Mouse (Mus musculus) cerebellum, adult 2 months (tissue): ENCODE data around the gene Adamts18. TPM values are rescaled to one million over a fixed set of nuclear protein-coding genes. Genes with fewer than 3 reads are reported as not detected.
"Not testable (repeated sequence)": the region's sequence is repeated elsewhere in the genome, so short reads cannot be mapped to it uniquely, and the experiment has no call there.

Experiments used
- DNase-seq, 2 experiments: peaks; one replicate each; pipeline ENCODE4 v3.0.0; 2021
- H3K27ac ChIP-seq: fragments of 200-500 bp; 2 replicates; pipeline ENCODE4 v1.5.1; 2012; ENCODE audit warnings: low read length, control low read depth, inconsistent platforms; ENCODE audit not compliant: insufficient read depth
- H3K27me3 ChIP-seq: fragments of 200-500 bp; 2 replicates; pipeline ENCODE4 v1.6.1; 2012; ENCODE audit warnings: inconsistent platforms, mild to moderate bottlenecking, low read length, moderate library complexity; ENCODE audit not compliant: control insufficient read depth, insufficient read depth
- H3K4me1 ChIP-seq: fragments of 200-500 bp; 2 replicates; pipeline ENCODE4 v1.6.1; 2011; ENCODE audit warnings: low read length; ENCODE audit not compliant: control insufficient read depth, insufficient read depth
- H3K4me3 ChIP-seq: fragments of 200-500 bp; replicated peaks from 2 replicates; pipeline ENCODE3; 2011; ENCODE audit warnings: mild to moderate bottlenecking, low read depth, low read length, control low read depth; ENCODE audit not compliant: insufficient read depth
- CTCF ChIP-seq: fragments of 200-500 bp; IDR thresholded peaks from 2 replicates; pipeline ENCODE4 v1.5.1; 2011; ENCODE audit warnings: low read depth, mild to moderate bottlenecking, control low read depth, low read length, moderate library complexity, borderline replicate concordance; ENCODE audit not compliant: insufficient read depth
- POLR2A ChIP-seq: fragments of 200-500 bp; IDR thresholded peaks from 2 replicates; pipeline ENCODE4 v1.6.1; 2011; ENCODE audit warnings: low read length, control low read depth, borderline replicate concordance; ENCODE audit not compliant: insufficient read depth
- WGBS: fragments of 180-500 bp; shearing (Covaris S2); methylation state at CpG from one replicate; pipeline ENCODE4 v1.1.7; 2018; 5-methylcytosine and 5-hydroxymethylcytosine counted together
- polyA plus RNA-seq: library from polyadenylated mRNA; depleted of rRNA; stranded (reverse); fragments of >200 nt; gene quantifications from 2 replicates; pipeline ENCODE4 v1.2.3, GENCODE M21; 2012

The Adamts18 gene
- polyA plus RNA-seq, 1 experiment = 9.6 TPM

DNA sequence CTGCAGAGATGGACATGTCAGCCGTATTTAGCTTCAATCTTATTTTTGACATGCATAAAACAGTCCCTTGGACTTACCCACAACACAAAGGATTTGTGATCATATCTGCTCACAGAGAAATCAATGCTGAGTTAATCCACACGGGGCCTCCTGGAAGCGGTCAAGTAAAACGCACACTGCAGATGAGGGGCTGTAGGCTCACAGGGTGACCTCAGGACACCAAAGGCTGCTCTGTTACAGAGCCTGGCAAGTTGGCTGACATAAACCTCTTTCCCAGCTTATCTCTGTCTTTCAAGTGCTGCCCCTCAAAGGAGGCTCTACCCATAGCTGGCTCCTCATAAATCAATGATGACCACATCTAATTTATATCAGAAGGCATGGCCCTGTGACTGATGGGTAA is 14.9 kb downstream of the Adamts18 start:
- no peak for DNase-seq
- WGBS = 60% methylated on average over 4 of the region's 4 CpGs

DNA sequence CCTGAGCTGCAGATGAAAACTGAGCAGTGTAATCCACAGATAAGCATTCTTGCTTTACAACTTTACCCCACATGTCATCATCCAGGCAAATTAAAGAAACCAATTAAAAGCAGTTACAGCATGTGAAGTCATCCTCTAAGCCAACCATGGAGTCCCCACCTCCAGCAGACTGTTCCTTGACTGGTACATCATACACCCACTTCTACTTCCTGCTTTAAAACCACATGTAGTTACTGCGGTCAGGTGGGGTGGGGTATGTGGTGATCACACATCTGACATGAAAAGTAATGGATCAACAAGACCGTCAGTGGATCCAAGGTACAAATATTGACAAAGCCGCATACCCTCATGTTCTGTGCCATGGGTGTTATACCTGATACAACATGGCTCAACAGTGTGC is 21.3 kb downstream of the Adamts18 start:
- no peak for DNase-seq
- 98% methylated on average over 3 of the region's 3 CpGs for WGBS
- H3K4me3 ChIP-seq = no peak overlapping the region
- H3K27me3 ChIP-seq = no peaks in the 10 kb centered on the region
- no peak overlapping the region for H3K27ac ChIP-seq
- TF ChIP-seq POLR2A (no peak), CTCF (no peak)
- H3K4me1 ChIP-seq = no peaks in the 10 kb centered on the region

More for the DNA sequence above, 14.9 kb downstream of the Adamts18 start:
- no peaks in the 10 kb centered on the region for H3K27me3 ChIP-seq
- H3K4me3 ChIP-seq = no peak overlapping the region
- H3K27ac ChIP-seq = no peak overlapping the region
- peaks cover 6% of the 10 kb centered on the region for H3K4me1 ChIP-seq
- TF ChIP-seq CTCF (no peak), POLR2A (no peak)

DNA sequence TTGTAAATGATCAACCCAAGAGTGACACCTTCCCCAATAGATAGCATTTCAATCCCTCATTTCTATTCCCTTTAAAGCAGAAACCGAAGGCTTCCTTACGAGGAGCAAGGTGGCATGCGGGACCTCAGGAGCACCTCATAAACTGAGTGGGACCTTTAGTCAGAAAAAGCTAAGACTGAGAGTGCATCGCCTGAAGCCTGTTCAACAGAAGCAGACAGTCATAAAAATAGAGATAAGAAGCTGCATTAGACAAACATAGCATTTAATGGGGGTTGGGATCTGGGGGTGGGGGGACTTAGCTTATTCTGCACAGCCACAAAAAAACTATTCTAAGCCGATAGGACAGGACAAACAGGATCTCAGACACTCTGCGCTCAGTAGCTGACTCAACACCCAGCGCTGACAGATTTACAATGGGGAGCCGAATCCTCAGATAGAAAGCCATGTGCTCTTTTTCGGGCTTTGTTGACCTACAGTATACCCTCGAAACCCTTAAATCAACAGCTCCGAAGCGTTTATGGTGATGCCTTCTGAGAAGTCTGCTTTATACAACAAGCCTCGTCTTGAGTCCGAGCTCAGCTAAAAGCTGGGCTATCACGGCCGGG is 27.5 kb downstream of the Adamts18 start:
- DNase-seq = no peak
- no peaks in the 10 kb centered on the region for H3K27me3 ChIP-seq
- 91% methylated on average over 16 of the region's 16 CpGs for WGBS
- H3K27ac ChIP-seq = no peak overlapping the region
- no peak overlapping the region for H3K4me3 ChIP-seq
- TF ChIP-seq CTCF (no peak), POLR2A (no peak)
- no peaks in the 10 kb centered on the region for H3K4me1 ChIP-seq

DNA sequence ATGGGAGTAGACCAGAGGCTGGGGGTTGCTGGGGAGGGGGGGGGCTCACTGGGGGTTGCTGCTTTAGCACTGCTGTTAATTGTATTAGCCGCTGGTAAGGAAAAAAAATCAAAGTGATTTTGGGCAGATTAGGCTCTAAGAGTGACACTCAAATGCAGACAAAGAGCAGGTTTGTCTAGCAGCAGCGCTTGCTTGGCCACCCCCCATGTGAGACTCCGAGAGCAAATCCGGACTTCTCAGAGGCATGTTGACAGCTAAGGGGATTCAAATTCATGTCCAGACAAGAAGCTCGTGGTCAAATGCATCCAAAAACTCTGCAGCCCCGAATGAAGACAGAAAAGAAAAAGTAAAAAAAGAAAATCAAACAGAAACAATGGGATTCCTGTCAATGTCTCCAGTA is 34.6 kb downstream of the Adamts18 start:
- no peak for DNase-seq
- Histone ChIP-seq H3K4me1 (peaks cover 4% of the 10 kb centered on the region), H3K4me3 (no peak overlapping the region), H3K27ac (no peak overlapping the region), H3K27me3 (no peaks in the 10 kb centered on the region)
- 59% methylated on average over 6 of the region's 6 CpGs for WGBS
- no peak for TF ChIP-seq CTCF
- TF ChIP-seq POLR2A = no peak

DNA sequence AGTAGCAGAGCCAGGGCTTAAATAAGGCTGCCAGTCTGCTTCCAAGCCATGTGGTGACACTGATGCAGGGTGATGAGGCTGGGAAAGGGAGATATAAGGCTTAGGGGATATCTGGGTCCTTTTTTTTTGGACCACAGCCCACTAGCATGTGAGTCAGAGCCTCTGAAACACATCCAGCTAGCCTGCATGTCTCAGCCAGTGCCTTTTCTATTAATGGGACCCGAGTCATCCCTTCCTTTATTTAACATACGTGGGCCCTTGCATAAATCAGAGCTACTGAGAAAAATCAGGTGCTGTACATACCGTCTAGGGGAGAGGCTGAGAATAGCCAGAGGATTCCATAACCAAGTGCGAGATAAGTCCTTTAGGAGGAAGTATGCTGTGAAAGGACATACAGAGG is 37.0 kb downstream of the Adamts18 start:
- WGBS = 22% methylated on average over 4 of the region's 4 CpGs
- no peak overlapping the region for H3K4me3 ChIP-seq
- peak overlapping the region; percentile 52; the same call in 1 of the 2 replicates for H3K27ac ChIP-seq
- no peak for TF ChIP-seq CTCF
- no peak for TF ChIP-seq POLR2A
- DNase-seq = peak in 1 of 2 experiments; percentile 69
- H3K27me3 ChIP-seq = no peaks in the 10 kb centered on the region
- peaks cover 4% of the 10 kb centered on the region for H3K4me1 ChIP-seq

DNA sequence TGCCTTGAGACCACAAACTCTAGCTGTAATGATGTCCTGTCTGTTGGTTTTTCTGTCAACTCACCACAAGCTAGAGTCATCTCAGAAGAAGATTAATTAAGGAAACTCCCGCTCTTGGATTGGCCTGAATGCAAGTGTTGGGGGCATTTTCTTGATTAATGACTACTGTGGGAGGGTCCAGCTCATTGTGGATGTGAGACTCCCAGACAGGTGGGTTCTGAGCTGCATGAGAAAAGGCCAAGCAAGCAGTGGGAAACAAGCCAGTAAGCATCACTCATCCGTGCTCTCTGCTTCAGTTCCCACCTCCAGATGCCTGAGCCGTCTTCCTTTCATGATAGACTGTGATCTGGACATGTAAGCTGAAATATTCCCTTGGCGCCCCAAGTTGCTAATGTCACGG is 38.6 kb downstream of the Adamts18 start:
- TF ChIP-seq POLR2A = no peak
- no peak for TF ChIP-seq CTCF
- WGBS = 76% methylated on average over 5 of the region's 5 CpGs
- H3K27me3 ChIP-seq = no peaks in the 10 kb centered on the region
- H3K4me3 ChIP-seq = no peak overlapping the region
- peaks cover 7% of the 10 kb centered on the region for H3K4me1 ChIP-seq
- no peak overlapping the region for H3K27ac ChIP-seq
- no peak for DNase-seq

DNA sequence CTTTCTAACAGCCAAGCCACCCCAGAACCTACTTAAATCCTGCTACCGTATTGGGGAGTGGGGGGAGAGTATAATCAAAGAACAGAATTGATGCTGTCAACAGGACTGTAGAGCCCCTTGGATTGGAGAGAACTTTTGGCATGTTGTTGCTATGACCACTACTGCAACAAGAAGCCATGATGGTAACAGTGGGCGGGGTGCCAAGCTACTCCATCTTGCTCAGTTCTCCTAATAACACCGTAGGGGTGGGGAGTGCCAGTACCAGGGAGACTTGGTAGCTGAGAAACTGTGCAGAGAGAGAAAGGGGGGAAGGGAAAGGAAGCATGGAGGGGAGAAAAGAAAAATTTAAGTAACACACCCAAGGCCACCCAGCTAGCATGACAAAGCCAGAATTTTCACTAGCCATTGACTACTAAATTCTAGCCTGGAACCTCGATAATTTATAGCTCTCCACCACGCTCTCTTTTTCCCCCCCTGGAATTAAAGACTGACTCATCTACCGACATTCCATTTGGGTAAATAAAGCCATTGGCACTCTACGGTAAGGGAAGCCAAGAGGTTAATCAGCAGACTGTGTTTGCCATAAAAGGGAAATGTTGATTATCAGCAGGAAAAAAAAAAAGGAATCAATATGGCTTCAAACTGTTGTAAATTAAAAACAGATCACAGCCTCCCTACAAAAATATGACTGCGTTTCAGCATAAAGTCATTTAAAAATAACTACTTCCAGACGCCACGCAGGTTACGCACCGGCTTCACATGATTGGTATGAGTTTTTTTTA is 44.5 kb downstream of the Adamts18 start:
- TF ChIP-seq CTCF (no peak), POLR2A (no peak)
- Histone ChIP-seq H3K27ac (no peak overlapping the region), H3K27me3 (no peaks in the 10 kb centered on the region), H3K4me1 (peaks cover 3% of the 10 kb centered on the region; the same call in 1 of the 2 replicates), H3K4me3 (no peak overlapping the region)
- DNase-seq = no peak
- 81% methylated on average over 12 of the region's 12 CpGs for WGBS

DNA sequence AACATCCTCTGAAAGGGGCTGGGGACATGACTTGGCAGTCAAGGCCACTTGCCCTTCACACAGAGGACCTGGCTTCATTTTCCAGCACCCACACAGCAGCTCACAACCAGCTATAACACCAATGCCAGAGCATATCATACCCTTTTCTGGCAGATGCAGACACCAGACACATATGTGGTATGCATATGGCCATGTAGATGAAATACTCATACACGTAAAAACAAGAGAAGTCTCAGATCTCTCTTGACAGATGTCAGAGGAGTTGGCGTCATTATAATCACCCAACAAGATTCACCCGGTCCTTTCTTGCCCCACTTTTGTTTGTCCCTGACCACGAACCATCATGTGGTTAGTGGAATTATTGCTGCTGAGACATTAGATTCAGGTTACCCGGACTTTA is 47.0 kb downstream of the Adamts18 start:
- 67% methylated on average over 5 of the region's 5 CpGs for WGBS
- Histone ChIP-seq H3K27me3 (no peaks in the 10 kb centered on the region), H3K4me3 (no peak overlapping the region), H3K27ac (no peak overlapping the region), H3K4me1 (peaks cover 3% of the 10 kb centered on the region; the same call in 1 of the 2 replicates)
- no peak for DNase-seq
- no peak for TF ChIP-seq POLR2A
- TF ChIP-seq CTCF = no peak

DNA sequence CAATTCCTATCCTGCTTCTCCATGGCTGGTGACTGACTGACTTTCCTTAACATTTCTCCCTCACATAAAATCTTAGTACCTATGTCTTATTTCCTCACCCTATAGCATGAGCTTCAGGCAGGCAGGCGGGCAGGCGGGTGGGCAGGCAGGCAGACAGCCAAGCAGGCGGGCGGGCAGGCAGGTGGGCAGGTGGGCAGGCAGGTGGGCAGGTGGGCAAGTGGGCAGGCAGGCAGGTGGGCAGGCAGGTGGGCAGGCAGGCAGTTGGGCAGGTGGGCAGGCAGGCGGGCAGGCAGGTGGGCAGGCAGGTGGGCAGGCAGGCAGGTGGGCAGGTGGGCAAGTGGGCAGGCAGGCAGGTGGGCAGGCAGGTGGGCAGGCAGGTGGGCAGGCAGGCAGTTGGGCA is 48.0 kb downstream of the Adamts18 start:
- H3K4me1 ChIP-seq, H3K27me3 ChIP-seq, DNase-seq, H3K27ac ChIP-seq, H3K4me3 ChIP-seq: not testable (repeated sequence)
- no CpG with 5 or more reads among the region's 5 CpGs for WGBS
